Mouse (Mus musculus): ENCODE results near the gene Zfp709. TPM values are rescaled to one million over a fixed set of nuclear protein-coding genes. Genes with fewer than 3 reads are reported as not detected.
"Not testable (repeated sequence)": the region's sequence is repeated elsewhere in the genome, so short reads cannot be mapped to it uniquely, and the experiment has no call there.

Gene Zfp709
- 1 to 10 TPM; 1.9 to 2.1 TPM for total RNA-seq (2021)
- long read RNA-seq, experiment 1, full-length matches to known transcripts = 2 of 2 reads
- long read RNA-seq, experiment 1, partial matches to known transcripts = 0 of 2 reads
- long read RNA-seq, experiment 1, other reads (novel, unspliced or antisense) = 0 of 2 reads
- long read RNA-seq, experiment 2, full-length matches to known transcripts = 2 of 2 reads
- long read RNA-seq, experiment 2, partial matches to known transcripts = 0 of 2 reads
- long read RNA-seq, experiment 2, other reads (novel, unspliced or antisense) = 0 of 2 reads

DNA sequence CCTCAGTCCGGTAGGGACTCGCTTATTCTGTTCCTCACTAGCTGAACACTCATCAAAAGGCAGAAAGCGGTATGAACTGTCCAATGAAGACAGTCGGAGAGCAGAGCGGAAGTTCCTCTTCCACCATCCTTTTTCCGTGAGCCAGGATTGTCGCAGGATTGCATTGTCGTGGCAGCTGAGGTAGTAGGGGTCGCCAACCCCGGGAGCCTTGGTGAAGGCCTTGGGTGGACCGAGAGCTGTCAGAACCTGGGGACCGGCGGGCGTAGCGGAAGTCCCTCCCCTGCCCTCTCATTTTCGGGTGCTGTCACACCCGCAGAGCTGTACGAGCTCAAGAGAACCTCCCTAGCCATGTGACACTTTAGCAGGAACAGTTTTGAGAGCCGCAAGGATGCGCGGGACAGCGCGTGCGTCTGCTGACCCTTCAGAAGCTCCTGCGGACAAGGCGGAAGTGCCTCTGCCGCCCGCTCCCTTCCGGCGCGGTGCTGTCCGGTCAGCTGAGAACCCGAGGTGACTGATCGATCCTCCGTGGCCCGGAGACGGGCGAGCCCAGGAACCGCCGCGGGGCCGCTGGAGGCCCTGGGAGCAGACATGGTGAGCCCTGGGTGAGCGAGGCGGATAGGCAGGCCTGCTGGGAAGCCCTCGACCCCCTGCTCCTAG is at the start of gene Zfp709:
Zfp709 (plus strand) TSS at position 402 of the 657 bp plus-strand sequence.
- DNase-seq (ENCODE audit: low spot score) = peak; percentile 61

GRCm38 (mm10) chr8:71838207-71838606 is 43.6 kb upstream of the Zfp709 start:
- DNase-seq (ENCODE audit: low spot score) = not testable (repeated sequence)

DNA sequence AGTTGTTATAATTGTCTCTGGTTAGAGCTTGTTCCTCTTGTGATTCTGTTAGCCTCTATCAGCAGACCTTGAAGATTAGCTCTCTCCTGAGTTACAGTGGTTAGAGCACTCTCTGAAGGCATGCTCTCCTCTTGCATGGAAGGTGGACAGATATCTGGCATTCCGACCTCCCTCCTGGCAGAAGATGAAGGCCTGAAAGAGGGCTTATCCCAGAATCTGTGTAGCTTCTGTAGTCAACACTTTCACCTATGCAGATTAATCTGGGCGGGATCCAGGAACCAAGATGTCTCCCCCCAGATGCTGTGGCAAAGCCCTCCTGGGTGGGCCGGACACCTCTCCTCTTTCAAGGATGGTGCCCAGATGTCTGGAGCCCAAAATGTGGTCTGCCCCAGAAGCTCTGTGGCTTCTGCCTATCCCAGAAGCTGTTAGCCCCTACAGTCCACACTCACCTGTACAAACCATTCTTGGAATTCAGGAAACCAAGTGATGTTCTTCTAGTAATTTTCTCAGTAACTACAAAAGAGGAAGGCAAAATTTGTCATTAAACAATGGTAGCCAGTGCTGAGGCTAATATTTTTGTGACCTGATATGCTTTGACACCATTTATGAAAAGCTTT is 40.5 kb upstream of the Zfp709 start:
- DNase-seq (ENCODE audit: low spot score) = not testable (repeated sequence)

DNA sequence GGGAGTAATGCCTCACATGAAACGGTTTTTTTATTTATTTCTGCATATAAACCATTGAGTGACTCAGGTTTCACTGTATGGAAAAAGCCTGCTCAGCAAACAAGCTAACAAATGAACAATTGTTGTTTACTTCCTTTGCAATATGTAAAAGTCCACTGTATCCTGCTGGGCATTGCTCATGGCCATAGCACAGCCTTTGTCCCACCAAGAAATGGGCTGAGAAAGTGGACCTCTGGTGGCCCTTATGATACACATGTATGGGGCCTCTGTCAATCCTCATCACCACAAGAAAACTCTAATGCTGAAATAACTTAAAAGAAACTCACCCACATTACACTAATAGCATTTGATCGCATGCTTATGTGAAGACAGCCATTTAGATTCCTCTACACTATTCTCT is 39.3 kb upstream of the Zfp709 start:
- not testable (repeated sequence) for DNase-seq (ENCODE audit: low spot score)

DNA sequence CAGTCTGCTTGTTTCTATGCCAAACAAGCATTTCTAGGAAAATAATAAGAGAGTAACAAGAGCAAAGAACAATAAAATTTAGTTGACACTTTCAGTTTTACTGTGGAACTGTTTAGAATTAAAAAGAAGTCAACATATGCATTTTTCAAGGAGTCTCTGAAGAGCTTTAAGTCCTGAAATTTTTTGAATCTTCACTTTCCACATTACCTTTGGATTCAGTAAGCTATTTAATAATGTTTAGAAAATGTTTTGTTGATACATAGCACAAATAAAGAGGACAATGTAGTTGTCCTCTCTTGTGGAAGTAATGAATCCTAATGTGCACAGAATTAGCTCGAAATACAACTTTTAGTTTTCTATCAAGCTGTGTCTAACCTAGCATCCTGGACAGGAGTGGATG is 37.4 kb upstream of the Zfp709 start:
- DNase-seq (ENCODE audit: low spot score) = not testable (repeated sequence)

GRCm38 (mm10) chr8:71845993-71846483 is 35.8 kb upstream of the Zfp709 start:
- not testable (repeated sequence) for DNase-seq (ENCODE audit: low spot score)

DNA sequence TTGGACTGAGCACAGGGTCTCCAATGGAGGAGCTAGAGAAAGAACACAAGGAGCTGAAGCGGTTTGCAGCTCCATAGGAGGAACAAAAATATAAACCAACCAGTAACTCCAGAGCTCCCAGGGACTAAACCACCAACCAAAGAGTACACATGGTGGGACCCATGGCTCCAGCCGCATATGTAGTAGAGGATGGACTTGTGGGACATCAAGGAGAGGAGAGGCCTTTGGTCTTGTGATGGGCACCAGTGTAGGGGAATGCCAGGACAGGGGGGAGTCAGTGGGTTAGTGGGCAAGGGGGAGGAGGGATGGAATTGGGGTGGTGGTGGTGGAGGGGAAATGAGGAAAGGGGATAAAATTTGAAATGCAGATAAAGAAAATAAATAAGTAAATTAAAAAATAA is 35.1 kb upstream of the Zfp709 start:
- not testable (repeated sequence) for DNase-seq (ENCODE audit: low spot score)

DNA sequence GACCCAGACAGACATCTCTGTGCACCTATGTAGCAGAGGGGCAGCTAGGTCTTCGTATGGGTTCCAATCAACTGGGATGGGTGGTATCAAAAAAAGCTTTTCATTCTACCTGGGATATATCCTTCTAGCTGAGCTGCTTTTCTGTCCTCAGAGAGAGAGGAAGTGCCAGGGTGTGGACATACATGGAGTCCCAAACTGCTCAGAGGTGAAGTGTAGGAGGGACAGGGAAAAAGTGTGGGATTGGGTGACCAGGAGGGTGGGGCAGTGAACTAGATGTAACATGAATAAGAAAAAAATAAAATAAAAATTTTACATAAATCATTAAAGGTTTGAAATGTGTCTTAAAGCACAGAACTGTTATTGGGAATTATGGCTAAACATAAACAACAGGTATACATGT is 30.8 kb upstream of the Zfp709 start:
- DNase-seq (ENCODE audit: low spot score) = not testable (repeated sequence)

GRCm38 (mm10) chr8:71853360-71853759 is 28.5 kb upstream of the Zfp709 start:
- DNase-seq (ENCODE audit: low spot score) = not testable (repeated sequence)

GRCm38 (mm10) chr8:71856630-71857328 is 25.0 kb upstream of the Zfp709 start:
- DNase-seq (ENCODE audit: low spot score) = not testable (repeated sequence)

DNA sequence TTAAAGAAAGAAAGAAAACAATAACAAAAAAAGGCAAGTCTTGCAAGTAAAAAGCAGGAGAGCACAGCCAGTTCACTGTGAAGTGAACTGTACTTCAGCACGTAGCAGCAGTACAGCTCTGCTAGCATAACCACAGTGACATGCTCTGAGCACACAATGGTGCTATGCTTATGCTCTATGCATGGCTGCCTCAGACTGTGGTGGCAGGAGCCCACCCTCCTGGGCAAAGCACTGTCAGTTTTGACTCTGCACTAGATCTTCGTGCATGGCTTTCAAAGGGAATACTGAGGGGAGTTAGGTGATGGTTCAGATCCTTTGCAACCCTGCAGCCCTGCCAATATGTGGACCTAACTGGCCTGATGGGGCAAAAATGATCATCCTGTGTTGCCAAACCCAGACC is 24.5 kb upstream of the Zfp709 start:
- not testable (repeated sequence) for DNase-seq (ENCODE audit: low spot score)

DNA sequence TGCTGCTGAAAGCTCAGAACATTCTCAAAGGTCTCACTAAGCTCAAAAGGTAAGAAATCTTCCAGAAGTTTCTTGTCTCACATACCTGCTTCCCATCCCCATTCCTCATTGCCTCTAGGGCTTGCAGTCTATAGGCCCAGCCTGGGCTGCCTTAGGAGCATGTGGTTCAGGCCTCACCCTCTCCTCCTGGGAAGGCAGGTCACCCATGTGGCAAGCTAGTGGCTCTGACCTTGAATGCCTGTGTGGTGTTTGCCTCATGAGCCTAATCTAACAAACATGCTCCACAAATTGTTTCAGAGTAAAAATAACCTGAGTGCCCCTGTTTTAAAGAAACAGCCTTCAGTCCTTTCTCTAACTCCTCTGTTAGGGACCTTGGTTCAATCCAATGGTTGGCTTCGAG is 20.3 kb upstream of the Zfp709 start:
- DNase-seq (ENCODE audit: low spot score) = not testable (repeated sequence)

DNA sequence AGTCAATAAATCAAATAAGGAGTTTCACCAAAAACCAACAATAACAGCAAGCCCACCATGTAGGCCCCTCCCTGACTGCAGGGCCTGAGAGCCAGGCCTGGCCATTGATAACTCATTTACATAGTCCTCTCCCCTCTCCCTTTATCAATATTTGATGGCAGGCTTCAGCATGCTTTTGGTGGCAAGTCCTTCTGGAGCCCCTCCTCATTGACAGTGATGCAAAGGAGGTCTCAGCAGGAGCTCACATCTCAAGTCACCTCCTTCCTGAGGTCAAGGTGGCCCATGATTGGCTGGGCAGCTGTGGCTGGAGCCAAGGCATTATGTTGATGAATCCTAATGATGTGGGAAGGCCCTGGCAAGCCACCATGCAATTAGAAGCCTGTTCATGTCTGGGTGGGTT is 19.8 kb upstream of the Zfp709 start:
- not testable (repeated sequence) for DNase-seq (ENCODE audit: low spot score)

DNA sequence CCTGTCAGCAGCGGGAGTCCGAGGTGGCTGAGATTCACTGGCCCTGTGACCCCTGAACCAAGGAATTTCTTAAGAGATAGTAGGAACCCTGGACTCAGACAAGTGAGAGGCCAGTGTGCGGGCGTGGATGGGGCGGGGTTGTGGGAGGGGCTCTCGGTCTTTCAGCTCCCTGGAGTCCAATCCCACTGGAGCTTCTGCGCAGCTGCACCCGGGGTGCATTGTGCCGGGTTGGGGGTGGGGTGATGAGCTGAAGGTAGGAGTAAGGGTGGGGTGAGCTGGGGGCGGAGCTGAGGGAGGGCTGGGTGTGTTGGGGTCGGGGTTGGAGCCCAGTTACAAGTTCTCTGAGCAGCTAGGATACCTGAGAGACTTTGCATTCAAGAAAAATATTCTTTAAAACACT is 18.8 kb downstream of the Zfp709 start:
- not testable (repeated sequence) for DNase-seq (ENCODE audit: low spot score)

DNA sequence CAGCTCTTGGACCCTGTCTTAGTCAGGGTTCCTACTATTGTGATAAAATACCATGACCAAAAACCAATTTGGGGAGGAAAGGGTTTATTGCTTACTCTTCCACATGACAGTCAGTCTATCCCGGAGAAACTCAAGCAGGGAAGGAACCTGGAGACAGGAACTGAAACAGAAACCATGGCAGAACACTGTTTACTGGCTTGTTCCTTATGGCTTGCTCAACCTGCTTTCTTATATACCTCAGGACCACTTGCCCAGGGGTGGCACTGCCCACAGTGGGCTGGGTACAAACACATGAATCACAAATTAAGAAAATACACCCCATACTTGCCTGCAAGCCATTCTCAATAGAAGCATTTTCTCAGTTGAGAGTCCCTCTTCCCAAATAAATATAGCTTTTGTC is 21.3 kb downstream of the Zfp709 start:
- DNase-seq (ENCODE audit: low spot score) = not testable (repeated sequence)

GRCm38 (mm10) chr8:71906809-71907208 is 25.0 kb downstream of the Zfp709 start:
- no peak for DNase-seq (ENCODE audit: low spot score)

GRCm38 (mm10) chr8:71907798-71908257 is 26.0 kb downstream of the Zfp709 start:
- no peak for DNase-seq (ENCODE audit: low spot score)

DNA sequence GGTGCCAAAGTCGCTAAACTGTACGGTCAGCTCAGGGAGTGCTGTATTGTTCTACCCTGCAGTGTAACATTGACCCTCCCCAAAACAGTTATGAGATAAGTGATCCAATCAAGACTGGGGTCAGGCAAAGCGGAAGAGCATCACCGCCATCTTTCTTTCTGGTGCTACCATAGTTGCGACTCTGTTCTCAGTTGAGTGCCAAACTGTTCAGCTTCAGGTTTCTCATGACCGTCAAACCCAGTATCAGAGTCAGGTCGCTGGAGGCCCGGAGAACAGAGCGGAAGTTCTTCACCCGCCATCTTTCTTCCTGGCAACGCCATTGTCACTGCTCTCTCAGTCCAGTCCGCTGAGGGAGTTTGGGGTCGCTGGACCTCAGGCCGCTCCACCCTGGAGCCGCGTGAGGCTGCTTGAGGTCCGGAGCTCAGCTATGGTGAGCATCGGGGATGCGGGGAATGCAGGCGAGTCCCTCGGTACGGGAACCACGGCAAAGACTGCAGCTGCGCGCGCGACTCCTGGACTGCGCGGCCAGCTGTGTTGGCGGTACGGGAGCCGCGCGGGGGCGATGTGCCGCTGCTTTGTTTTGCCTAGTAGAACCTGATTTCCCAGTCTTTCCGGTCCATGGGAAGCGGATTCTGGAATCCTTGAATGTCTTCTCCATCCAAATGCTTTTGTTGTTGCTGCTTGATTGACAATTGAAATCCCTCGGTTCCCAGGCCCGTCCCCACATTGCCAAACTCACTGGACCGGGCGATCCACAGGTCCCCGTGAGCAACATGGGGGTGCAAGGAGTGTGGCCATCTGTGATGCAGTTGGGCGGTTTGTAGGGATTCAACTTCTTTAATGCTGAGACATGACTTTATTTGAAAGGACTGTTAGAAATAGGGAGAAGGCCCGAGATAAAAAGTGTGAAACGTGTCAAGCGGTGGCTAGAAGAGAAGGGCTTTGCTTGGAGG is 26.8 kb downstream of the Zfp709 start, which contains the start of the genes Zfp882 and Zfp617:
Zfp882 (plus strand) TSS at position 300 of the 953 bp plus-strand sequence.
Zfp617 (plus strand) TSS at position 327 of the 953 bp plus-strand sequence.
- peak; percentile 90 for DNase-seq (ENCODE audit: low spot score)

DNA sequence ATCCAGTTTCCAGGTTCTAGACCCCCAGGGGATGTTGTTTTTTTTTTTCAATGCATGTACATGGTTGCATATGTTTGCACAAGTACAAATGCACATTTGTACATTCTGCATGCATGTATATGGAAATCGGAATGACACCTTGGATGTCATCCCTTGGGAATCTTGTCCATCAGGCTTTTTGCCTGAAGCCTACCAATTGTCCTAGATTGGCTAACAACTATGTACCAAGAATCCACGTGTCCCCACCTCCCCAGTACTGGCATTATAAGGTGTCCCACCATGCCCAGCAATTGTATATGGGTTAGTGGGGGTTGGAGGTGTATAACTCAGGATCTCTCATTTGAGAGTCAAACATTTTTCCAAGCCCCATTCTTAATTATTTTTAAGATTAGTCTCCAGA is 30.5 kb downstream of the Zfp709 start:
- DNase-seq (ENCODE audit: low spot score) = no peak

All from gastrocnemius, adult 18-20 months (tissue).